Mouse (Mus musculus) forebrain, embryonic 13.5 days (tissue): ENCODE results near the gene Map4k5. TPM values are rescaled to one million over a fixed set of nuclear protein-coding genes. Genes with fewer than 3 reads are reported as not detected.

ENCODE experiments used
- ATAC-seq: fragments of 200-750 bp; cut with Nextera tagmentation; 2 replicates; pipeline ENCODE4 v1.8.0; 2017
- H3K27ac ChIP-seq: fragments of 300-500 bp; sonication (generic); 2 replicates; pipeline ENCODE4 v1.5.1; 2015; ENCODE audit warnings: inconsistent platforms, mild to moderate bottlenecking, moderate library complexity
- H3K27me3 ChIP-seq: fragments of 300-500 bp; sonication (generic); 2 replicates; pipeline ENCODE4 v1.6.1; 2015; ENCODE audit warnings: mild to moderate bottlenecking, inconsistent platforms
- H3K36me3 ChIP-seq: fragments of 300-500 bp; sonication (generic); 2 replicates; pipeline ENCODE4 v1.6.1; 2015; ENCODE audit warnings: mild to moderate bottlenecking, inconsistent platforms; ENCODE audit not compliant: poor library complexity, severe bottlenecking
- H3K4me1 ChIP-seq: fragments of 300-500 bp; sonication (generic); 2 replicates; pipeline ENCODE4 v1.6.1; 2015; ENCODE audit warnings: inconsistent platforms
- H3K4me2 ChIP-seq: fragments of 300-500 bp; sonication (generic); 2 replicates; pipeline ENCODE4 v1.6.1; 2015; ENCODE audit warnings: inconsistent platforms, mild to moderate bottlenecking, moderate library complexity
- H3K4me3 ChIP-seq: fragments of 300-500 bp; sonication (generic); 2 replicates; pipeline ENCODE4 v1.5.1; 2015; ENCODE audit warnings: mild to moderate bottlenecking, inconsistent platforms
- H3K9ac ChIP-seq: fragments of 300-500 bp; sonication (generic); 2 replicates; pipeline ENCODE4 v1.6.1; 2015; ENCODE audit warnings: mild to moderate bottlenecking, inconsistent platforms
- H3K9me3 ChIP-seq: fragments of 300-500 bp; sonication (generic); replicated peaks from 2 replicates; pipeline ENCODE4 v1.6.1; 2016; ENCODE audit warnings: inconsistent platforms
- WGBS: fragments of 180-500 bp; shearing (Covaris S2); methylation state at CpG from one replicate; pipeline ENCODE4 v1.1.7; 2015; 5-methylcytosine and 5-hydroxymethylcytosine counted together
- polyA plus RNA-seq: library from polyadenylated mRNA; unstranded; fragments of >200 nt; fragmentation: Nextera tagmentation; extraction: Ambion mirVana; gene quantifications from 2 replicates; pipeline ENCODE4 v1.2.1, GENCODE M21; 2015

Map4k5 gene
- polyA plus RNA-seq, 1 experiment from 2014 or later, result 24.2 TPM

DNA sequence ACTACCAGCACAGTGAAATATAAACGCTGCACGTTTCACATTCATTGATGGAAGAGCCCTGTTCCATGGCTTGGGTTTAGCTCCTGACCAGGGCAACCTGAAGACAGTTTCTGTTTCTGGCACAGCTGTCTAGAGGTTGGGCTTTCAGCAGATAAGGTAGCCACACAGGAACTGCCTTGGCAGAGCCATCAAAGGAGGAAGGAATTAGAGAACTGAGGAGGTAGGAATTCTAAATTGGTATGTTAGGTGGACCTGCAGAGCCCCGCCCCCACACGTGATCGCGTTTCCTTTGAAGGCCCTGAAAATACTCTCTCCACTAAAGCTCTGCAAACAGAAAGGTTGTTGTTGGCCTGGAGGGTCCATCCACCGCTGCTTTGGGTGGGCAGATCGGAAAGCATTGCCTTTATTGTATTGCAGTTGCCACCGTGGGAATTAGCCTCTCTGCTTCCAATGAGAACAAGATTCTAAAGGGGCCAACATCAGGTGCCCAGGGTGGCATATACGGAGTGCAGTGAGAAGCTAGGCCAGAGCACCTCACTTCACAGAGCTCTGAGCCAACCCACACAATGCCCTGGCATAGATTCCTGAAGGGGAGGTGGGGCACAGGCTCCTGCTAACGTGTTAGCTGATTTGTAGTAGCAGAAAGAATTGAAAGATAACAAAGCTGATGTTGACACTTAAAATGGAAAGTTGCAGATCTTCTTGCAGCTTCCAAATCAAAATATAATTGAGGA lies 116.2 kb downstream of the Map4k5 start:
- WGBS, result 73% methylated on average over 11 of the region's 11 CpGs
- no peaks in the 10 kb centered on the region for H3K4me1 ChIP-seq
- no peak for ATAC-seq

DNA sequence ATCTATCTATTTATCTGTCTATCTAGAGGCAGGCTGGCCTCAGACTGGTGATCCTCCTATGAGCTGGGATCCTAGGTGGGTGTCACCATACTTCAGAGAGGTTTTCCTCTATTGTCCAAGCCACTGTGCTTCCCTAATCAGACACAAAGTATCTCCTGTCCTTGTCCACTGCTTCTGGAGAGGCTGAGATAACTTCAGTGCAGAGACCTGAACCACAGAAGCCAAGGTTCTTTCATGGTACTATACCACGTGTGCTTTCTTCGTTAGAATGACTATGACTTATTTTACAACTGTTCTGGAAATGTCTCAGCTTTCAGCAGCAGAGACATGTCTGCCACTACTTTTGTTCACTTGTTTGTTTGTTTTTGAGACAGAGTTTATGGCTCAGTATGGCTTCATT lies 124.2 kb downstream of the Map4k5 start:
- Histone ChIP-seq H3K27ac (no peak overlapping the region), H3K9ac (no peak overlapping the region), H3K4me3 (no peak overlapping the region), H3K27me3 (no peaks in the 10 kb centered on the region), H3K4me1 (peaks cover 25% of the 10 kb centered on the region), H3K4me2 (no peak overlapping the region), H3K36me3 (no peaks in the 10 kb centered on the region), H3K9me3 (no peaks in the 10 kb centered on the region)
- no peak for ATAC-seq
- WGBS, result 85% methylated on average over 2 of the region's 2 CpGs

More for the DNA sequence above, 116.2 kb downstream of the Map4k5 start:
- Histone ChIP-seq H3K27ac (no peak overlapping the region), H3K4me2 (no peak overlapping the region), H3K27me3 (no peaks in the 10 kb centered on the region), H3K9me3 (no peaks in the 10 kb centered on the region), H3K9ac (no peak overlapping the region), H3K36me3 (no peaks in the 10 kb centered on the region), H3K4me3 (no peak overlapping the region)

DNA sequence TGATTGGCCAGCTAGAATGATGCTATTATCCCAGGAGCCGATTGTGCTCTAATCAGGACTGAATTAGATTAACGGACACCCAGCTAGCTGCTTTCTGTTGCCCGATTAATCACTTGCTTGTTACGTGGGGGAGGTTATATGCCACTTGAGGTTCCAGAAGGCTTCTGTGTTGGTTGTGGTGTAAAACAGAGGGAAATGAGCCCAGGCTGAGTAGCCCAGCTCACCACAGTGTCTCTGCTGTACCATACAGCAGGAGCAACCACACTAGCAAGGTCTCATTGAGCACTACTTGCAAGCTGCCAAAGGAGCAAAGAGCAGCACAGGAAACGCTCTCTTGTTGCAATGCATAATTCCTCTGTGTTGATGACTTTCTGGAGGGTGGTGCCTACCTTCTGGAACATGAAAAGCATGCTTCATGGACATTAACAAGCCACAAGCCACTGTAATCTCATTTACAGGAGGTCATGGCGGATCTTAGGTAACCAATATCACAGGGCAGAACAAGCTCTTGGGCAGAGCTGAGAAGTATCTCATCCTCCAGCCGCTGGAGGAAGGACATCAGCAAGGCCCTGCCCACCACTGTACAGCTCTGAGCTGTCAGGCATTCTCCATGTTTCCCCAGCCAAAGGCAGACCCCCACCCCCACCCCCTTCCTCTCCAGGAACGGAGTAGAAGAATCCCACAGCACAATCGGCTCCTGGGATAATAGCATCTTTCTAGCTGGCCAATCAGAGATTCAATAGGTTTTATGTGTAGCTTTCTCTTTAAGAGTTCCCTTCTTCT lies 125.3 kb downstream of the Map4k5 start:
- Histone ChIP-seq H3K9me3 (no peaks in the 10 kb centered on the region), H3K27me3 (no peaks in the 10 kb centered on the region), H3K27ac (0 out of 2 replicates have a peak overlapping the region, but pooled peaks have one; percentile 25), H3K36me3 (no peaks in the 10 kb centered on the region), H3K4me1 (peaks cover 25% of the 10 kb centered on the region), H3K4me2 (0 out of 2 replicates have a peak overlapping the region, but pooled peaks have one; percentile 8), H3K9ac (no peak overlapping the region), H3K4me3 (no peak overlapping the region)
- ATAC-seq, result peak; percentile 48; the same call in 1 of the 2 replicates
- WGBS, result 15% methylated on average over 9 of the region's 9 CpGs

DNA sequence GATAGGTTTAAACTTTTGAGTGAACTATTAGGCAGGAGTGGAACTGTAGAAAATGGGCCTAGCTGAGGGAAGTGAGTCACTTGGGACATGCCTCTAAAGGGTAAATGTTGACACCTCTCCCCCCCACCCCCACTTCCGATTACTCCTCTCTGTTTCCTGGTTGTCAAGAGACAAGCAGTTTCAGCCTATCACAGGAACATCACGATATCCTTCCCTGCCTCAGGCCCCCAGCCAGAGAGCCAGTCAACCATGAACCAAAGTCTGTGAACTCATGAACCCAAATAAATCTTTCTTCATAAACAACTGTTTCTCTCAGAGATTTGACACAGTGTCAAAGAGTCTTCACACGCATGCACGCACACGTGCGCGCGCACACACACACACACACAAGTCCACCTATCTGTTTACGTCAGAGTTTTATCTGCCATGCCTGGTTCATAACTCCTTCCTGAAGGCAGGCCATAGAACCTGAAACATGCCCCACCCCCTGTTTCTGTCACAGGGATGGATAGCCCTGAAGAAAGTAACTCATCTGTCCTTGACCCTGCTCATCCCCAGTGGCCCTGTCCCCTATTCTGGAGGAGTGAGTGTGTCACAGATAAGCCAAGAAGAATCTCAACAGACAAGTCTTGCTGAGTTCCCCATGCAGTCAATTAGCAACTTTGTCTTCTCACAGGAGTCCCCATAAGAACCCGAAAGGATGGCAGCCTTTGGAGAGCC lies 126.7 kb downstream of the Map4k5 start:
- Histone ChIP-seq H3K36me3 (no peaks in the 10 kb centered on the region), H3K27me3 (no peaks in the 10 kb centered on the region), H3K9me3 (no peaks in the 10 kb centered on the region), H3K27ac (no peak overlapping the region), H3K4me1 (peaks cover 25% of the 10 kb centered on the region), H3K4me2 (no peak overlapping the region), H3K9ac (no peak overlapping the region), H3K4me3 (no peak overlapping the region)
- ATAC-seq, result no peak
- 88% methylated on average over 10 of the region's 10 CpGs for WGBS

DNA sequence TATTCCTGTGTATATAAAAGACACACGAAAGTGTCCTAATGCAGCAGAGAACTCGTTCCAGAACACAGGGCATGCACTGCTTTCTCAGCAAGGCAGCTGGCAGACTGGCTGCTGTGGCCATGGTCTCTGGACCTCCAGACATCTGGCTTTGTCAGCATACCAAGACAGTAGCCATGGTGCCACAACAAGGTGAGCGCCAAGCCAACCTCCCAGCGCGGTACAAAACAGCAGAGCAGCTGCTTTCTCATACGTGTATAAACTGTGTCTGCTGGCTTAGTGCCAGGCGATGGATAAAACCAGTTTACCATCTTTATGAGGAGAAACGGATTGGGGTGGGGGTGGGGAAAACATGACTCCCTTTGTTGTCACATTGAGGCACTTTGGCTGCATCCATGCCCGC lies 127.5 kb downstream of the Map4k5 start:
- 59% methylated on average over 9 of the region's 9 CpGs for WGBS
- H3K36me3 ChIP-seq, result no peaks in the 10 kb centered on the region
- peaks cover 25% of the 10 kb centered on the region for H3K4me1 ChIP-seq
- no peak overlapping the region for H3K4me3 ChIP-seq
- no peak overlapping the region for H3K9ac ChIP-seq
- no peaks in the 10 kb centered on the region for H3K27me3 ChIP-seq
- ATAC-seq, result no peak; the same call in 1 of the 2 replicates
- H3K9me3 ChIP-seq, result no peaks in the 10 kb centered on the region
- H3K4me2 ChIP-seq, result no peak overlapping the region
- H3K27ac ChIP-seq, result no peak overlapping the region

- WGBS, result 76% methylated on average over 2 of the region's 2 CpGs
- H3K9me3 ChIP-seq, result no peaks in the 10 kb centered on the region
- H3K27ac ChIP-seq, result no peak overlapping the region
- no peaks in the 10 kb centered on the region for H3K36me3 ChIP-seq
- ATAC-seq, result no peak
- no peaks in the 10 kb centered on the region for H3K27me3 ChIP-seq
- no peak overlapping the region for H3K4me3 ChIP-seq
- peaks cover 25% of the 10 kb centered on the region for H3K4me1 ChIP-seq
- H3K4me2 ChIP-seq, result no peak overlapping the region
- H3K9ac ChIP-seq, result no peak overlapping the region
These were observed 131.4 kb downstream of the Map4k5 start for GRCm38 (mm10) chr12:69761603-69762002.

DNA sequence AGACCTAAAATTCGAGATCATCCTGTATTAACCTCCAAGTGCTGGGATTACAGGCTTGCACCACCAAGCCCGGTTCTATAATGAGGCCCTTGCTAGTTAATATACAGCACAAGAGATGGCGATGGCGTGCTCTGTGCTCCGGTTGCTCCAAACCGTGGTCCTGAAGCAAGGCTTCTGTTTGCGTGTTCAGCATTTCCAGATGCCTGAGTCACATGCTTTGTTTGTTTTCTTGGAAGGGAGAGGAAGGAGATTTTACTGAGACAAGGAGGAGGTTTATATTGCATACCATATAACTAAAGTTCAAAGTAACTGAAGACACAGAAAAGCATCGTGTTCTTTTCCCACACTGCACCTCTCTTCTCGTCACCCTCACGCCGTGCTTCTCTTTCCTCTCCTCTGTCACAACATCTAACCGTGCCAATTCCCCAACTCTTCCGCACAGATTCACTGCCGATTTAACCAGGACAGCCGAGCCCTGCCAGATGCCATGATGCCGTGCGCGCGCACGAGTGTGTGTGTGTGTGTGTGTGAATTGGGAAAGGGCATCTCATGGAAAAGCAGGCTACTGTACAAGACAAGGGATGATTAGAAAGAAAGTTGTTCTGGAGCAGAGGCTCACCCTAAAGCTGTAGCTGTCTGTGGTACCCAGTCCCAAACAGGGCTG lies 132.1 kb downstream of the Map4k5 start:
- no peaks in the 10 kb centered on the region for H3K36me3 ChIP-seq
- no peak overlapping the region for H3K4me2 ChIP-seq
- H3K27me3 ChIP-seq, result no peaks in the 10 kb centered on the region
- H3K9me3 ChIP-seq, result no peaks in the 10 kb centered on the region
- no peak overlapping the region for H3K27ac ChIP-seq
- ATAC-seq, result no peak
- peaks cover 20% of the 10 kb centered on the region for H3K4me1 ChIP-seq
- H3K4me3 ChIP-seq, result no peak overlapping the region
- no peak overlapping the region for H3K9ac ChIP-seq
- WGBS, result 85% methylated on average over 20 of the region's 20 CpGs

DNA sequence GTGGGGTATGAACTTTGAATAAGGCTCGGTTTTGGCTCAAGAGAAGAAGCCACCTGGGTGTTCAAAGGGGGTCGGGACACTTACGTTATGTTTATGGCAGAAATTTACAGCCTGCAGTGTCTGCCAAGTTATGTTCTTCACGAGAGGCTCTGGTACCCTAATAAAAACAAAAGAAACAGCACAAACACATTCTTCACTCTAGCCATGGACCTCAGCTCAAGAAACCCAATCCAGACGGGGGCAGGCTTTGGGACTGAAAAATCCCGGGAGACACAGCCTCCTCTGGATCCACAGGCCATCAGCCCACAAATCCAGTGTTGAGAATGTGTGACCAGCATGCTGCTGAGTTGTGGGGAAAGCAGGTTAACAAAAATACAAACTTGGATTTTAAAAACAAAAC lies 133.0 kb downstream of the Map4k5 start:
- H3K4me3 ChIP-seq, result no peak overlapping the region
- H3K27ac ChIP-seq, result no peak overlapping the region
- no peak overlapping the region for H3K4me2 ChIP-seq
- H3K4me1 ChIP-seq, result peaks cover 15% of the 10 kb centered on the region
- H3K9me3 ChIP-seq, result no peaks in the 10 kb centered on the region
- no peak overlapping the region for H3K9ac ChIP-seq
- WGBS, result 74% methylated on average over 6 of the region's 6 CpGs
- no peaks in the 10 kb centered on the region for H3K27me3 ChIP-seq
- ATAC-seq, result no peak
- H3K36me3 ChIP-seq, result no peaks in the 10 kb centered on the region

DNA sequence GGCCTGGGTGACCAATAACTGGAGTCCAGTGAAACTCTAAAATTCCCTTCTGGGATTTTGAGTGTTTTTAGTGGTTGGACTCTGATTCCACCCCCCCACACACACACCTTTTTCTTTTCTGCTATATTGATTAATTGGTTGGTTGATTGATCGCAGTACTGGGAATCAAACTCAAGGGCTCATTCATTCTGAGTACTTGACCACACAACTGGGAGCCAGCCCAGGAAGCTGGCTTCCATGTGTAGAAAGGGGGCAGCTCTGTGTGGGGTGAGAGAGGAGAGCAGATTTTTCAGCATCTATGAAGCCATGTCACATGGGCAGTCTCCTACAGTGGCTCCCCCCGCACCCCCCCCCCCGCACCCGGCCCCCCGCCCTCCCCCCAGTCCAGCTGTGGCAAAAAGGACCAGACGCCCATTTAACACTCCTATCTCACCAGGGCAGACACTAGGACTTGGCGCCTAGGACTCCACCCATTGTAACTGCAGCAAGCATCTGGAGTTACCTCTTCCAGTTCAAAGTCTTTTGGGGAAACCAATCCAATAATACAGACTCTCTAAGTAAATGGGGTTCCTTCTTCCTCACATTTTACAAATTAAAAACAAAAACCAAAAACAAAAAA lies 133.6 kb downstream of the Map4k5 start:
- Histone ChIP-seq H3K27me3 (no peaks in the 10 kb centered on the region), H3K4me1 (peaks cover 15% of the 10 kb centered on the region), H3K27ac (no peak overlapping the region), H3K9ac (no peak overlapping the region), H3K9me3 (no peaks in the 10 kb centered on the region), H3K4me2 (no peak overlapping the region), H3K36me3 (no peaks in the 10 kb centered on the region), H3K4me3 (no peak overlapping the region)
- ATAC-seq, result no peak
- 47% methylated on average over 7 of the region's 7 CpGs for WGBS

DNA sequence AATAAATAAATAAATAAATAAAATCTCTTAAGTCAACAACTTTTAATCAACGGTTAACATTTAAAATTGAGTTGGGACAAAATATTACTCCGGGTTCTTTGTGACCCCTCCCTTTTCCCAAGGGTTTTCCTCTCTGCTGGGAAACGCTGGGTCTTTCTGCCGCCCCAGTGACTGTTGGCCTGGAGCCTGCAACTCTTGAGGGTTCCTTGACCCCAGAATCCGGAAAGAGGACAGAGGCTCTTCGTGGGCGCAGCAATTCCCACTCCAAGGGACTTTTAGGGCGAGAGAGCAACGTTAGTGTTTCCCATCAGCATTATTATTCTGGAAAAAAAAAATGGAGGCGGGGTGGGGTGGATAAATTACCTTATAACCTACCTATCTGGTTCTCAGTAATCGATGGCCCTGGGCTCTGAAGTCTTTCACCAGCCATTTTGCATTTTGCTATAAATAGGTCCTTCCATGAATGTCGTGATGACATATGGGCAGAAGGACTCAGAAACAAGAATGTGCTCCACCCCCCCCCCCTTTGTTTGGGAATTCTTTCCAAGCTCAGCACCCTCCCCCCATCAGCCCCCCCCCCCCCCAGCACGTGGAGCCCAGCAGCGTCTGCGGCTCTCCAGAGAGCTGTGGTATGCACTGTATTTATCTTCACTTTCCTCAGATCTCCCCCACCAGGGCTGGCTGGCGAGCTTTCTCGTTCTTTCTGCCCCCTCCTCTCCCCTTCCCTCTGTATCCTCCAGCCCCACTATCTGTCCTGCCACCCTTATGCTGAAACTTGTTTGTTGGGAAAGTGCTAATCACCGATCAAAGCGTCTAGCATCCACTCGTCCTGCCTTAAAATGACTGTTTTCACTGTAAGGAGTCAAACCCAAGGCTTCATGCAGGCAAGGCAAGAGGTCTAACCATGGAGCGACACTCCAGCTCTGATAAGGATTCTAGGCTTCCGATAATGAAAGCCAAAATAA lies 134.5 kb downstream of the Map4k5 start:
- Histone ChIP-seq H3K9ac (0 out of 2 replicates have a peak overlapping the region, but pooled peaks have one; percentile 43), H3K9me3 (no peaks in the 10 kb centered on the region), H3K27ac (no peak overlapping the region), H3K27me3 (no peaks in the 10 kb centered on the region), H3K4me3 (peak overlapping the region; percentile 15), H3K36me3 (no peaks in the 10 kb centered on the region), H3K4me1 (peaks cover 15% of the 10 kb centered on the region), H3K4me2 (peak overlapping the region; percentile 53)
- WGBS, result 13% methylated on average over 20 of the region's 22 CpGs
- peak; percentile 60; the same call in 1 of the 2 replicates for ATAC-seq
